In genomic region chr11:4466191-4466590, GRCm38 (mm10) we compare ENCODE assay signal across 17 mouse cellular contexts. TPM values are rescaled to one million over a fixed set of nuclear protein-coding genes. Genes with fewer than 3 reads are reported as not detected.
A peak's percentile ranks its signal among the peaks of the same experiment; 100 is the strongest.
DNase-seq lines count a peak whose midpoint lies in the region; ATAC-seq lines count a peak whose summit lies in the region.
"Had no signal": no experiment of that assay in that cellular context is flagged by ENCODE, and none has a peak within 500 bp of the region (broad histone marks: within the 10 kb centered on the region; RNA-seq: fewer than 3 reads in every experiment).

No protein-coding gene starts in this region.

- DNase-seq in heart, postnatal 25 days (ENCODE audit: low spot score) = no peak
- peak; percentile 42 for DNase-seq in lung, postnatal 36 days
- DNase-seq in cerebellum, postnatal 10 days = no peak
- DNase-seq: cerebellum, adult 9-11 months; forebrain, postnatal 0 days; gastrocnemius, adult 2 months; thymus, adult 18-20 months had no signal

- intact Hi-C loops in heart, postnatal 25 days (cut with DNase I) = no loop called here

- H3K36me3 ChIP-seq in heart, embryonic 13.5 days = no peaks in the 10 kb centered on the region
- no peaks in the 10 kb centered on the region for H3K36me3 ChIP-seq in liver, embryonic 16.5 days (ENCODE audit: control insufficient read depth, insufficient read depth)
- no peaks in the 10 kb centered on the region for H3K36me3 ChIP-seq in liver, embryonic 12.5 days
- H3K36me3 ChIP-seq: hindbrain, embryonic 15.5 days; liver, embryonic 15.5 days had no signal

- no peaks in the 10 kb centered on the region for H3K27me3 ChIP-seq in heart, embryonic 13.5 days (replicated peaks)
- no peaks in the 10 kb centered on the region for H3K27me3 ChIP-seq in liver, embryonic 16.5 days (ENCODE audit: control insufficient read depth, insufficient read depth, low read depth, low read length)
- peaks cover 10% of the 10 kb centered on the region for H3K27me3 ChIP-seq in liver, embryonic 12.5 days (replicated peaks)
- H3K27me3 ChIP-seq: hindbrain, embryonic 15.5 days had no signal

- H3K27ac ChIP-seq in heart, embryonic 13.5 days (replicated peaks) = peak overlapping the region; percentile 21; the same call in 1 of the 2 replicates
- H3K27ac ChIP-seq in liver, embryonic 16.5 days (ENCODE audit: low read length) = no peak overlapping the region
- H3K27ac ChIP-seq in liver, embryonic 12.5 days = no peak overlapping the region
- H3K27ac ChIP-seq in brown adipose tissue, adult 24 weeks (replicated peaks; ENCODE audit: low read depth, low read length) = peak overlapping the region; percentile 72
- H3K27ac ChIP-seq: gastrocnemius, adult 2 months; hindbrain, embryonic 15.5 days; liver, embryonic 15.5 days had no signal

- no peak overlapping the region for H3K4me2 ChIP-seq in heart, embryonic 13.5 days
- H3K4me2 ChIP-seq in liver, embryonic 16.5 days (ENCODE audit: low read depth, low read length) = no peak overlapping the region
- H3K4me2 ChIP-seq in liver, embryonic 12.5 days = no peak overlapping the region
- H3K4me2 ChIP-seq: hindbrain, embryonic 15.5 days; liver, embryonic 15.5 days had no signal

- no peak for ATAC-seq in heart, embryonic 13.5 days (ENCODE audit: extremely low read depth, insufficient number of reproducible peaks, low FRiP score, low TSS enrichment)
- peak; percentile 72 for ATAC-seq in liver, embryonic 16.5 days (ENCODE audit: low read depth)
- no peak for ATAC-seq in liver, embryonic 12.5 days
- ATAC-seq: forebrain, postnatal 0 days had no signal

- no peaks in the 10 kb centered on the region for H3K4me1 ChIP-seq in heart, embryonic 13.5 days
- no peaks in the 10 kb centered on the region; the same call in 1 of the 2 replicates for H3K4me1 ChIP-seq in liver, embryonic 16.5 days (ENCODE audit: control insufficient read depth, low read depth, low read length)
- no peaks in the 10 kb centered on the region for H3K4me1 ChIP-seq in liver, embryonic 12.5 days
- H3K4me1 ChIP-seq in brown adipose tissue, adult 24 weeks (ENCODE audit: control insufficient read depth, insufficient read depth, insufficient read length, low read length) = peaks cover 14% of the 10 kb centered on the region; the same call in 1 of the 2 replicates
- H3K4me1 ChIP-seq: hindbrain, embryonic 15.5 days; liver, embryonic 15.5 days had no signal

- H3K4me3 ChIP-seq in heart, embryonic 13.5 days = no peak overlapping the region
- H3K4me3 ChIP-seq in liver, embryonic 16.5 days (ENCODE audit: low read depth, low read length) = no peak overlapping the region
- no peak overlapping the region for H3K4me3 ChIP-seq in liver, embryonic 12.5 days
- H3K4me3 ChIP-seq in brown adipose tissue, adult 24 weeks (ENCODE audit: insufficient read depth, low read depth, low read length) = no peak overlapping the region
- H3K4me3 ChIP-seq: gastrocnemius, adult 2 months; hindbrain, embryonic 15.5 days; liver, embryonic 15.5 days had no signal

- 67% methylated on average over 4 of the region's 4 CpGs for WGBS in heart, embryonic 13.5 days
- 61% methylated on average over 4 of the region's 4 CpGs for WGBS in liver, embryonic 16.5 days (ENCODE audit: insufficient replicate concordance)
- 56% methylated on average over 4 of the region's 4 CpGs for WGBS in liver, embryonic 12.5 days (ENCODE audit: insufficient replicate concordance)

- H3K9me3 ChIP-seq in heart, embryonic 13.5 days = no peaks in the 10 kb centered on the region
- H3K9me3 ChIP-seq in liver, embryonic 16.5 days (replicated peaks; ENCODE audit: control insufficient read depth, low read length) = no peaks in the 10 kb centered on the region
- H3K9me3 ChIP-seq in liver, embryonic 12.5 days (replicated peaks) = no peaks in the 10 kb centered on the region
- H3K9me3 ChIP-seq: hindbrain, embryonic 15.5 days; liver, embryonic 15.5 days had no signal

- H3K9ac ChIP-seq in heart, embryonic 13.5 days = no peak overlapping the region
- no peak overlapping the region for H3K9ac ChIP-seq in liver, embryonic 16.5 days (ENCODE audit: low read depth, low read length)
- H3K9ac ChIP-seq in liver, embryonic 12.5 days = no peak overlapping the region
- H3K9ac ChIP-seq: forebrain, postnatal 0 days; hindbrain, embryonic 15.5 days; liver, embryonic 15.5 days had no signal

RNA-seq across cellular contexts. Expression of gene Hormad2, which starts 25.3 kb away (rescaled TPM):
- polyA plus RNA-seq in heart, embryonic 13.5 days (2015; fragmentation: Nextera tagmentation; extraction: Ambion mirVana) = 0.15 and 0.44 TPM in 2 replicates
- not detected for total RNA-seq in heart, postnatal 25 days (2021)
- polyA plus RNA-seq in liver, embryonic 16.5 days (2015; fragmentation: Nextera tagmentation; extraction: Ambion mirVana) = 0.19 and 0.39 TPM in 2 replicates
- 0.67 and 0.77 TPM in 2 replicates for polyA plus RNA-seq in liver, embryonic 12.5 days (2016; fragmentation: Nextera tagmentation; extraction: Ambion mirVana)
- not detected in 2 replicates for polyA plus RNA-seq in brown adipose tissue, adult 24 weeks (2012; ENCODE audit: insufficient read depth, insufficient read length, missing spikeins)
- total RNA-seq: forebrain, postnatal 0 days; gastrocnemius, adult 2 months; heart, adult 18-20 months; left cerebral cortex, postnatal 36 days had no signal
- polyA plus RNA-seq: forebrain, postnatal 0 days; hindbrain, embryonic 15.5 days; neural tube, embryonic 14.5 days; small intestine, adult 2 months had no signal

Comparison
In these comparisons a context has a peak if more than half of its experiments do, and no peak if none do; other contexts are left out.
1. H3K27ac ChIP-seq: peak in heart, embryonic 13.5 days (single experiment) and brown adipose tissue, adult 24 weeks (single experiment); none in liver, embryonic 16.5 days (single experiment) and liver, embryonic 12.5 days (single experiment).